Mouse (Mus musculus): ENCODE data around the gene Mc3r. TPM values are rescaled to one million over a fixed set of nuclear protein-coding genes. Genes with fewer than 3 reads are reported as not detected.
A peak's percentile ranks its signal among the peaks of the same experiment; 100 is the strongest.

The Mc3r gene
- polyA plus RNA-seq, 1 experiment from 2014 or later = not detected

DNA sequence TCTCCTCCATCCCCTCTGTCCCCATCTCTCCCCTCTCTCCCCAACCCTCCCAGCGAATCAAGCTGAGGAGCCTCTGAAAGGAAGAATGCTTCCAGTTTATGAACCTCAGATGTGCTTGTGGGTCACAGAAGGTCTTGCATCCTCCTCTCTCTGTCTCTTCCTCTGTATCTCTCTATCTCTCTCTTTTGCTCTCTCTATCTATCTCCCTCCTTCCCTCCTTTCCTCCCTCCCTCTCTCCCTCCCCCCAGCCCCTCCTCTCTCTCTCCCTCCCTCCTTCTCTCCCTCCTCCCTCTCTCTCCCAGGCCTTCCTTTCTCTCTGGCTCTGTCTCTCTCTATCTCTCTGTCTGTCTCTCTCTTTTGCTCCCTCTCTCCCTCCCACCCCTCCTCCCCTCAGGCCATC is 50.2 kb downstream of the Mc3r start:
- H3K4me2 ChIP-seq = no peak overlapping the region
- H3K27ac ChIP-seq (ENCODE audit: poor library complexity, severe bottlenecking) = no peak overlapping the region
- no peak overlapping the region for H3K4me3 ChIP-seq
- no peaks in the 10 kb centered on the region for H3K9me3 ChIP-seq (replicated peaks)
- peak; percentile 64 for ATAC-seq (ENCODE audit: insufficient number of reproducible peaks, low FRiP score)
- WGBS = 38% methylated on average over 1 of the region's 1 CpGs
- no peak overlapping the region for H3K9ac ChIP-seq
- H3K27me3 ChIP-seq (replicated peaks) = no peaks in the 10 kb centered on the region
- 0 out of 2 replicates have a peak, but pooled peaks cover 2% of the 10 kb centered on the region for H3K4me1 ChIP-seq (replicated peaks)
- no peaks in the 10 kb centered on the region for H3K36me3 ChIP-seq

DNA sequence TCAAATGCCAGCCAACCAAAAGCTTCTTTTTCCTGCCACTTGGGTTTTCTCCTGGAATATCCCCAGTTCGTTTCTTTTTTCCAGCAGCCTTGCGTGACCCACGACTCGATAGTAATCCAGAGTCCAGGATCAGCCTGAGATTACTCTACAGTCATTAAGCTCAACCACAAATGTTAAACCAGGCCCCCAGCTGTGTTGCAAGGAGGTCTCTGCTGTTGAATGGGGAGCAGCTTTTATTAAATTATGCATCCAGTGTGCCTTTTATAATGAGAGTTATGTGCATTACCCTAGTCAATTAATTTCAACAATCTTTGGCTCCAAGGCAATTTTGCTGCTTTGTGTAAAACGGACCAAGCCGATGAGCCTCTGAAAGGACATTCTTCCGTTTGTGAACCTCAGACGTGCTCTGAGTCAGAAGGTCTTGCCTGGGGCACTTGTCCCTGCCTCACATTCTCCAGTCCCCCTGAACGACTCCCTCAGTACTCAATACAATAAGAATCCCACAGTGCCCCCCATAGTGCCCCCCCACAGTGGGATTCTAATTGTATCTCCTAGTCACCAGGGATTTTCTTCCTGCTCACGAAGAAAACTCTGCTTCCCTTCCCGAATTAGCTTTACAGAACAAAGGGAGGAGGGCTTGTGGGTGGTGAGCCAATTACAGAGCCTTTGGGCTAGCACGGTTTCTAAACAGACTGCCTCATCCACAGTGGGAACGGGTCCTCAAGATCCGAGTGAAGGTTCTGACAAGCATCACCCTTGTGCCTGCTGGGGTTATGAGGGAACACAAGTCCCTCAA is 51.0 kb downstream of the Mc3r start:
- Histone ChIP-seq H3K9me3 (replicated peaks) (no peaks in the 10 kb centered on the region), H3K4me3 (no peak overlapping the region), H3K27me3 (replicated peaks) (no peaks in the 10 kb centered on the region), H3K9ac (no peak overlapping the region), H3K4me2 (no peak overlapping the region), H3K27ac (ENCODE audit: poor library complexity, severe bottlenecking) (no peak overlapping the region), H3K36me3 (no peaks in the 10 kb centered on the region), H3K4me1 (replicated peaks) (0 out of 2 replicates have a peak, but pooled peaks cover 2% of the 10 kb centered on the region)
- 21% methylated on average over 14 of the region's 14 CpGs for WGBS
- no peak for ATAC-seq (ENCODE audit: insufficient number of reproducible peaks, low FRiP score)

Other genes starting within 250 kb of the Mc3r start
- gene Cbln4, start 205.0 kb upstream of the Mc3r start, polyA plus RNA-seq (2016; fragmentation: Nextera tagmentation; extraction: Ambion mirVana) = 0.11 and 0.18 TPM in 2 replicates
- 24.3 and 24.5 TPM in 2 replicates for gene Fam210b, start 97.1 kb downstream of the Mc3r start, polyA plus RNA-seq (2016; fragmentation: Nextera tagmentation; extraction: Ambion mirVana)
- 102 and 106 TPM in 2 replicates for gene Aurka, start 122.0 kb downstream of the Mc3r start, polyA plus RNA-seq (2016; fragmentation: Nextera tagmentation; extraction: Ambion mirVana)
- 34.6 and 35.2 TPM in 2 replicates for gene Cstf1, start 122.2 kb downstream of the Mc3r start, polyA plus RNA-seq (2016; fragmentation: Nextera tagmentation; extraction: Ambion mirVana)
- gene Cass4, start 145.3 kb downstream of the Mc3r start, polyA plus RNA-seq (2016; fragmentation: Nextera tagmentation; extraction: Ambion mirVana) = 0.28 and 0.36 TPM in 2 replicates
- 46.5 and 49.3 TPM in 2 replicates for gene Rtf2, start 192.1 kb downstream of the Mc3r start, polyA plus RNA-seq (2016; fragmentation: Nextera tagmentation; extraction: Ambion mirVana)
- gene Gcnt7, start 210.1 kb downstream of the Mc3r start, polyA plus RNA-seq (2016; fragmentation: Nextera tagmentation; extraction: Ambion mirVana) = 1.1 and 1.4 TPM in 2 replicates
- gene Fam209, start 224.0 kb downstream of the Mc3r start, polyA plus RNA-seq (2016; fragmentation: Nextera tagmentation; extraction: Ambion mirVana) = 0.26 TPM in 1 of 2 replicates, not detected in the other